Mouse (Mus musculus) limb, embryonic 12.5 days (tissue): Measurements from ENCODE around the gene Olfr523. TPM values are rescaled to one million over a fixed set of nuclear protein-coding genes. Genes with fewer than 3 reads are reported as not detected.

Experiments used
- ATAC-seq: fragments of 200-750 bp; cut with Nextera tagmentation; 2 replicates; pipeline ENCODE4 v1.8.0; 2017; ENCODE audit warnings: low read depth, moderate TSS enrichment; ENCODE audit not compliant: insufficient number of reproducible peaks, insufficient read depth, low FRiP score, low TSS enrichment
- H3K27ac ChIP-seq: fragments of 300-500 bp; sonication (generic); 2 replicates; pipeline ENCODE4 v1.5.1; 2016; ENCODE audit warnings: mild to moderate bottlenecking, moderate library complexity
- H3K27me3 ChIP-seq: fragments of 300-500 bp; sonication (generic); 2 replicates; pipeline ENCODE4 v1.6.1; 2016; ENCODE audit warnings: mild to moderate bottlenecking, moderate library complexity
- H3K36me3 ChIP-seq: fragments of 300-500 bp; sonication (generic); 2 replicates; pipeline ENCODE4 v1.6.1; 2016; ENCODE audit warnings: mild to moderate bottlenecking, moderate library complexity
- H3K4me1 ChIP-seq: fragments of 300-500 bp; sonication (generic); replicated peaks from 2 replicates; pipeline ENCODE4 v1.6.1; 2016
- H3K4me2 ChIP-seq: fragments of 300-500 bp; sonication (generic); 2 replicates; pipeline ENCODE4 v1.6.1; 2016; ENCODE audit warnings: mild to moderate bottlenecking, moderate library complexity
- H3K4me3 ChIP-seq: fragments of 300-500 bp; sonication (generic); replicated peaks from 2 replicates; pipeline ENCODE4 v1.5.1; 2016; ENCODE audit warnings: mild to moderate bottlenecking
- H3K9ac ChIP-seq: fragments of 300-500 bp; sonication (generic); replicated peaks from 2 replicates; pipeline ENCODE4 v1.6.1; 2016; ENCODE audit warnings: mild to moderate bottlenecking, moderate library complexity
- H3K9me3 ChIP-seq: fragments of 300-500 bp; sonication (generic); 2 replicates; pipeline ENCODE4 v1.6.1; 2016; ENCODE audit warnings: mild to moderate bottlenecking, moderate library complexity
- WGBS: fragments of 180-500 bp; shearing (Covaris S2); methylation state at CpG from one replicate; pipeline ENCODE4 v1.1.7; 2016; 5-methylcytosine and 5-hydroxymethylcytosine counted together
- polyA plus RNA-seq: library from polyadenylated mRNA; unstranded; fragments of >200 nt; fragmentation: Nextera tagmentation; extraction: Ambion mirVana; gene quantifications from 2 replicates; pipeline ENCODE4 v1.2.1, GENCODE M21; 2016

Olfr523 gene
- polyA plus RNA-seq, 1 experiment from 2014 or later, result not detected

DNA sequence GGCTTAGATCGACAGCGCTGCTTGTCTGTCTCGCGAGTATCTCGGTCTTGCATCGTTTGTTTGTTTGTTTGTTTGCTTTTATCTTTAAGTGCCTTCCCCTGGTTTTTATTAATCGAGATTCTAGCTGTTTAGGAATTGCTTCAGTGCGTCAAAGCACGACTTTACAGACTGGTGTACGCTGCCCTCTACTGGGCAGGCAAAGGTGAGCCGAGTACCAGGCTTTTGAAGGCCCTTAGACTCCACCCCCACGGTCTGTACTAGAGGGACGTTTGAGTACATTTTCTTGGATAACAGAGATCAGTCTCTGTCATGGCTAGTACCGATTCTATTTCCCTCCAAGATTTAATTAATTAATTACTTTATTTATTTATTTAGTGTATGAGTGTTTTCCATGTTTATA, 31.7 kb upstream of the Olfr523 start:
- Histone ChIP-seq H3K9ac (no peak overlapping the region), H3K27ac (no peak overlapping the region), H3K4me2 (no peak overlapping the region), H3K36me3 (no peaks in the 10 kb centered on the region), H3K9me3 (no peaks in the 10 kb centered on the region), H3K27me3 (no peaks in the 10 kb centered on the region), H3K4me3 (no peak overlapping the region), H3K4me1 (peaks cover 5% of the 10 kb centered on the region; the same call in 1 of the 2 replicates)
- WGBS, result 8% methylated on average over 14 of the region's 14 CpGs
- ATAC-seq, result no peak

DNA sequence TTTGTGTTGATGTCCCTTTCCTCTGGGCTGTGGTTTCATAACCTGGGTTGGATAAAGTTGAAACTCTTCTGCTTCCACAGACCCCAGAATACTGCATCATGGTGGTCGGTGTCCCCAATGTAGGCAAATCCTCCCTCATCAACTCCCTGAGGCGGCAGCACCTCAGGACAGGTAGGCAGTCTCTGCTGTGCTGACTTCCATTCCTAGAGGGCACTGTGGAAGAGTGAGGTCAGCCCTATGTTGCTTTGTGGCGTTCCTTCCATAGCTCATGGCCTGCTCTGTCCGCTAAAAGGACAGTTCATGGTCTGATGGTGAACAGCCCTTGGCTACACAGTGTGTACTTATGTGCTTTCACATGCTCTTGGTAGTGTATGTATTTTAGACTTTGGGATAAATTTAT, 28.5 kb upstream of the Olfr523 start:
- Histone ChIP-seq H3K4me1 (no peaks in the 10 kb centered on the region), H3K27me3 (no peaks in the 10 kb centered on the region), H3K9ac (no peak overlapping the region), H3K36me3 (peaks cover 9% of the 10 kb centered on the region; the same call in 1 of the 2 replicates), H3K9me3 (no peaks in the 10 kb centered on the region), H3K27ac (no peak overlapping the region), H3K4me2 (no peak overlapping the region), H3K4me3 (no peak overlapping the region)
- 81% methylated on average over 4 of the region's 4 CpGs for WGBS
- no peak for ATAC-seq

DNA sequence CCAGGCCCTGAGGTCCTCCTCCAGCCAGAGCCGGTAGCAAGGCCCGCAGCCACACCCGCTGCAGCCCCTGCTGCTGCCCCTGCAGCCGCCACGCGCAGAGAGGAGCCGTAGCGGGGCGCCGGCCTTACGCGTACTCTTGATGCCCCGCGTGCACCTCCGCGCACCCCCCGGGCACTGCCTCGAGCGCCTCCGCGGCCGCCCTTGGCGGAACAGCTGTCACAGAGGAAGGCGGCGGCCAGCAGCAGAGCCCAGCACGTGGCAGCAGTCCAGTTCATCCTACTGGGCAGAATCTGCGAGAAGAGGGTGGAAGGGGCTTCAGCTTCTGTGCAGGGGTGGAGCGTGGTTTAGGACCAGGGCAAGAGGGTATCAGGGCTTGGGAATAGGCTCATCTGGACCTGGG, 19.6 kb upstream of the Olfr523 start:
- H3K9ac ChIP-seq, result peak overlapping the region; percentile 53; the same call in 1 of the 2 replicates
- H3K4me3 ChIP-seq, result peak overlapping the region; percentile 31
- WGBS, result 5% methylated on average over 28 of the region's 28 CpGs
- H3K4me2 ChIP-seq, result peak overlapping the region; percentile 54
- H3K27ac ChIP-seq, result no peak overlapping the region
- H3K36me3 ChIP-seq, result peaks cover 3% of the 10 kb centered on the region; the same call in 1 of the 2 replicates
- H3K27me3 ChIP-seq, result peaks cover 64% of the 10 kb centered on the region
- H3K9me3 ChIP-seq, result no peaks in the 10 kb centered on the region
- peaks cover 14% of the 10 kb centered on the region for H3K4me1 ChIP-seq
- no peak for ATAC-seq

DNA sequence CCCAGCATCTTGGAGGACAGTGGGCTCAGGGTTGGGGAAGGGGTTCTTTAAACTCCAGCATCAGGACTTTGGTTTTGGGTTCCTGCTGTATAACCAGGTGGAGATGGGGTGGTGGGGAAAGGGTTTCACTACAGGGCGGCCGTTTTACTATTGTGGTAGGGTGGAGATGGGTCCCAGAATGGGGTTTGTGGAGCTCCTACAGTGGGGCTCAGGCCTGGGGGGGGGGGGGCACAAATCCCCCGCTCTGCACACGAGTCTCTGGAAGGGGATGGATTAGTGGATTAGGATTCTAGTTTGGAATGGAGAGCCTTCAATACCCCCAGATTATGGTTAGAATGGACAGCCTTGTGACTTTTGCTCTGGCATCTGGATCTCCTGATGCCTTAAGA, 19.2 kb upstream of the Olfr523 start:
- no peaks in the 10 kb centered on the region for H3K9me3 ChIP-seq
- H3K27me3 ChIP-seq, result peaks cover 68% of the 10 kb centered on the region
- peak overlapping the region; percentile 53; the same call in 1 of the 2 replicates for H3K9ac ChIP-seq
- H3K4me3 ChIP-seq, result peak overlapping the region; percentile 31
- peak overlapping the region; percentile 49 for H3K4me2 ChIP-seq
- ATAC-seq, result no peak
- peaks cover 3% of the 10 kb centered on the region; the same call in 1 of the 2 replicates for H3K36me3 ChIP-seq
- H3K4me1 ChIP-seq, result peaks cover 14% of the 10 kb centered on the region
- H3K27ac ChIP-seq, result no peak overlapping the region
- WGBS, result 22% methylated on average over 4 of the region's 4 CpGs

DNA sequence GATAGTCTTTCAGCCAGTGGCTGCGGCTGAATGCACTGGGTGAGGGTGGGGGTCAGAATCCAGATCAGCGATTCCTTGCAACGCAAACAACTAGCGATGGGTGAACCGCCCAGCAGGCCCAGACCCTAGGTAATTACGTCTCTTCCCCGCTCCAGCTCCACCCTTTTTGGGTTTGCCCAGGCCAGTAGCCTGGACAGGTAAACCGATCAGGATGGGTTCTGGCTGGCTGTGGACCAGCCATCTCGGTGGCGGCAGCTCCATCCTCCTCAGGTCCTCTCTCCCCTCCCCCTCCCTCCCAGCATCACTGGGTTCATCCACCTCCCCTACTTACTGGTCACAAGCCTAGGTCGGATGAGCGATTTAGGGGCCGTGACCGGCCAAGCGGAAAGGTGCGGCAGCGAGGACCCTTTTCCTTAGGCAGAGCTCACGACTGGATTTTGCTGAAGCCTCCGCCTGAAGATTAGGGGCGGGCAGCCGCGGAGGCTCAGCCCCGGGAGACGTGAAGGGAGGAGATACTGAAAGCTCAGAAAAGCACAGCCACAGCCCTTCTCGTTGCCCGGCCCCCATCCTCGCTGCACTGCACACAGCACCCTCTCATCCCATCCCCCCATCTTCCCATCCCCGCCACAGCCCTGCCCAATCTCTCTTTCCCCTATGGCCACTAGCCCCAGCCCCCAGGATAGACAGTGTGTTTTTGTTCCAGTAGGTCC, 18.6 kb upstream of the Olfr523 start, which contains the start of gene Sprn:
Gene Sprn, minus strand, starts transcription at position 660 of the 710 bp plus-strand sequence.
- Histone ChIP-seq H3K36me3 (peaks cover 3% of the 10 kb centered on the region; the same call in 1 of the 2 replicates), H3K4me1 (peaks cover 14% of the 10 kb centered on the region), H3K27me3 (peaks cover 68% of the 10 kb centered on the region), H3K4me2 (peak within 1 kb of the TSS; percentile 49), H3K4me3 (peak within 1 kb of the TSS; percentile 31), H3K9ac (peak within 1 kb of the TSS; percentile 53; the same call in 1 of the 2 replicates), H3K27ac (no peak within 1 kb of the TSS), H3K9me3 (no peaks in the 10 kb centered on the region)
- 2% methylated on average over 28 of the region's 28 CpGs for WGBS
- peak; percentile 23; the same call in 1 of the 2 replicates for ATAC-seq

DNA sequence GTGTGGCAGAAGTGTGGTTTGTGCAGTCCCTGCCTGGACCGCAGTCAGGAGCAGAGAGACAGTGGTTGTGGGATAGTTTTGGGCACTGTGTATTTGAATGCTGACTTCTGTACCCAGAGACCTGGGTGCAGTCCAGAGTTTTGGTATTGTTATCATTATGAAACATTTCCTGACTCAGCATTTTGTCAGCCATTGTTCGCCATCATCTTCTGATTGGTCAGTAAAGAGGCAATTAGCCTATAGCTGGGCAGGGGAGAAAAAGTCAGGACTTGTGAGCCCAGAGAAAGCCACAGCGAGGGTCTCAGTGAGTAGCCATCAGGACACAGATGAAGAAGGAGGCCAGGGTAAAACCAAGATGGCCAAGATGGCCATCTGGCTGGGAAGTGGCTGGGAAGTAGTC, 12.7 kb upstream of the Olfr523 start:
- Histone ChIP-seq H3K4me3 (no peak overlapping the region), H3K27ac (no peak overlapping the region), H3K9ac (no peak overlapping the region), H3K27me3 (peaks cover 29% of the 10 kb centered on the region), H3K36me3 (no peaks in the 10 kb centered on the region), H3K4me1 (no peaks in the 10 kb centered on the region), H3K9me3 (no peaks in the 10 kb centered on the region), H3K4me2 (no peak overlapping the region)
- no peak for ATAC-seq
- WGBS, result 86% methylated on average over 3 of the region's 3 CpGs

DNA sequence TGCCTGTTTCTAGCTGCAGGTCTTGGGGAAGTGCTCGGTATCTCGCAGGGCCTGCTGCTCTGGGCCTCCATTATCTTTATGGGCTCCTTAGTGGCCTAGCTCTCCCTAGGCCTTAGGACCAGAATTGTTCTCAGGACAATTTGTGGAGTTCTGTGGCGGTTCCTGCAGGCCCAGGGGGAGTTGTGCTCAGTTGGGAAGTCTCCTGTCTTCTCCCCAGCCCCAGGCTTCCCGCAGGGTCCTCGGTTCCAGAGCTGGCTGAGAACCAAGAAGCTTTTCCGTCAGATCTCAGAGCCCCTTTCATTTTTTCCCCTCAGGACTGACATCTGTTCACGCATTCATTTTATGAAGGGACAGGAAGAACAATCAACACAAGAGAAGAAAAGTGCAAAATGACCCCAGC, 8.4 kb upstream of the Olfr523 start, which contains the start of gene Olfr522:
Gene Olfr522, minus strand, starts transcription at position 101 of the 400 bp plus-strand sequence.
- H3K4me1 ChIP-seq, result no peaks in the 10 kb centered on the region
- ATAC-seq, result no peak
- H3K27ac ChIP-seq, result no peak within 1 kb of the TSS
- no peak within 1 kb of the TSS for H3K4me2 ChIP-seq
- no peaks in the 10 kb centered on the region for H3K36me3 ChIP-seq
- WGBS, result 73% methylated on average over 7 of the region's 7 CpGs
- no peak within 1 kb of the TSS for H3K9ac ChIP-seq
- no peak within 1 kb of the TSS for H3K4me3 ChIP-seq
- H3K9me3 ChIP-seq, result no peaks in the 10 kb centered on the region
- H3K27me3 ChIP-seq, result no peaks in the 10 kb centered on the region; the same call in 1 of the 2 replicates

DNA sequence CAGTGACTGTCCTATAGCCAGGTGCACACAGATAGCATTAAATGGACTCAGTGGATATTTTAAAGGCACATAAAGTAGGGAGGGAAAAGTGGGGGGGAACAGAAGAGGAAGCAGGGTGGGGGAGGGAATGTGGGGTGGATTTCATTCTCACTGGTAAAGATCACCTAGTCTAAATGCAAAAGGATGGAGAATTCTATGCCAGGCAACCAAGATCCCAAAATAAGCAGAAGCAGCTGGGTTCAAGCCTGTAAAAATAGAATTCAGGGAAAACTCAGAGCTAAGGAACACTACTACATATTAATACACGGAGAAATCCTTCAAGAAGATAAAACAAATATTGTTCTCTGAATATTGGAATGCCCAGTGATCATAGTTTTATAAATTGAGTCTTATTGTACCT, 5.1 kb upstream of the Olfr523 start:
- H3K27ac ChIP-seq, result no peak overlapping the region
- 81% methylated on average over 1 of the region's 1 CpGs for WGBS
- ATAC-seq, result no peak

DNA sequence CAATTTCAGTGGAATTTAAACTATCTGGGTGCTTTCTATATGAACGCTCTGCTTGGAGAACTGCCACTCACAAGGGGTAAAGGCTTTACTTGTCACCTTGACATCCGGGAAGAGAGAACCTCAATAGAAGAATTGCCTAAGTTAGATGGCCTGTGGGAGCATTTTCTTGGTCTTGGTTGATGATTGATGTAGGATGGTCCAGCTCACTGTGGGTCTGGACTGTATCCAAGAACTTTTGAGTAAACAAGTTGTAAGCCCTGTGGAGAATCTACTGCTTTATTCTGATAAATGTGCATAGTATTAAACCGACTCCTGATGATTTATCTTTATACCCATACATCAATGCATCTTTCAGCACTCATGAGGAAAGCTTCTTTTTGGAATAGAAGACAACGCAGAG, 3.6 kb upstream of the Olfr523 start:
- H3K4me2 ChIP-seq, result no peak overlapping the region
- no peaks in the 10 kb centered on the region for H3K36me3 ChIP-seq
- no peaks in the 10 kb centered on the region for H3K4me1 ChIP-seq
- 83% methylated on average over 4 of the region's 4 CpGs for WGBS
- H3K27me3 ChIP-seq, result no peaks in the 10 kb centered on the region
- ATAC-seq, result no peak
- H3K27ac ChIP-seq, result no peak overlapping the region
- H3K9ac ChIP-seq, result no peak overlapping the region
- no peak overlapping the region for H3K4me3 ChIP-seq
- H3K9me3 ChIP-seq, result no peaks in the 10 kb centered on the region

More for the DNA sequence above, 5.1 kb upstream of the Olfr523 start:
- Histone ChIP-seq H3K9ac (no peak overlapping the region), H3K27me3 (no peaks in the 10 kb centered on the region), H3K36me3 (no peaks in the 10 kb centered on the region), H3K4me1 (no peaks in the 10 kb centered on the region), H3K4me3 (no peak overlapping the region), H3K9me3 (no peaks in the 10 kb centered on the region), H3K4me2 (no peak overlapping the region)

DNA sequence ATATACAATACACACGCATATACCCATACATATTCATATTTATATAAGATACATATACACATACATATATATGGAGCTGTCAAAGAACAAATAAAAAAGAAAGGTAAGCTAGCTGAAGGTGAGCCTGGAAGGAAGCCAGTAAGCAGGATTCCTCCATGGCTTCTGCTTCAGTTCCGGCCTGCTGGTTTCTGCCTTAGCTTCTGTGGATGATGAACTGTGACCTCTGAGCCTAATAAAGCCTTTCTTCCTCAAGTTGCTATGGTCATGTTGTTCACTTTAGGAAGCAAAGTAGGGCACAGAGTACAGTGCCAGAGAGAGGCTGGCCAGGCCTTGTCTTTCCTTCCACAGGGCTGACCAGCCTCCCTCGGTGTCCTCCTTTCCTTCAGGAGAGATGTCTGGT, 2.2 kb upstream of the Olfr523 start:
- 90% methylated on average over 3 of the region's 3 CpGs for WGBS
- Histone ChIP-seq H3K27ac (no peak overlapping the region), H3K9ac (no peak overlapping the region), H3K27me3 (no peaks in the 10 kb centered on the region), H3K4me3 (no peak overlapping the region), H3K36me3 (no peaks in the 10 kb centered on the region), H3K9me3 (no peaks in the 10 kb centered on the region), H3K4me2 (no peak overlapping the region), H3K4me1 (no peaks in the 10 kb centered on the region)
- no peak for ATAC-seq

DNA sequence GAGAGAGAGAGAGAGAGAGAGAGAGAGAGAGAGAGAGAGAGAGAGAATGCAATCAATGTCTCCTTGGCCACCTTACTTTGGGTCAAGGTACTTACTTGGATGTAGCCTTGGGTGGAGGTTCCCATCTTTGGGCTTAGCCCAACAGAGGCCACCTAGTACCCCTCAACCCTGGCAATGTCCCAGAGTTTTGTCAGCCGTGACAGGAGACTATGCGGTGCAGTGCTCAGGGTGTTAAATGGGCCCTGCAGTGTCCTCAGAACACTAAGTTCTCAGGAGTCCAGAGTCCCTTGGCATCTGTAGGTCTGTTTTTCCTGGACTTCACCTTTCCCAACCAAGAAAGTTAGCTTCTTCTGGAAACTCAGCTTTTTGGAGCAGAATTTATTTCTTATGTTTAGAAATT, 6.2 kb downstream of the Olfr523 start:
- no peak overlapping the region for H3K27ac ChIP-seq
- no peaks in the 10 kb centered on the region for H3K27me3 ChIP-seq
- no peaks in the 10 kb centered on the region for H3K9me3 ChIP-seq
- ATAC-seq, result no peak
- no peaks in the 10 kb centered on the region for H3K4me1 ChIP-seq
- WGBS, result 94% methylated on average over 2 of the region's 2 CpGs
- no peaks in the 10 kb centered on the region for H3K36me3 ChIP-seq
- no peak overlapping the region for H3K9ac ChIP-seq
- no peak overlapping the region for H3K4me2 ChIP-seq
- no peak overlapping the region for H3K4me3 ChIP-seq

DNA sequence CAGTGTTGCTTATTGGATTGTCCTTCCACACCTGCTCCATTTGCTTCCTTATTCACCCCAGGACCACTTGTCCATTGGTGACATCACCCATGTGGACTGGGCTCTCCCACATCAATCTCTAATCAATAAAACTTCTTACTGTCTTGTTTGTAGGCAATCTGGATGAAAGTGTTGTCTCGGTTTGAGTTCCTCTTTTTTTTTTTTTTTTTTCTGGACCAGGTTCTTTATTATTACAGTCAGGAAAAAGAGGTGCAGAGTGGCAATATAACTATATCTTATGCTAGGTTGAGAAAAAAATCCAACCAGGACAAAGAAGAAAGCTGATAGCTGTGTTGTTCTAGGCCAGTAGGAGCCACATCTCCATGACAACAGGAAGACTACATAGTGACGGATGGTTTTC, 7.7 kb downstream of the Olfr523 start:
- H3K4me1 ChIP-seq, result no peaks in the 10 kb centered on the region
- H3K4me3 ChIP-seq, result no peak overlapping the region
- no peaks in the 10 kb centered on the region for H3K36me3 ChIP-seq
- 77% methylated on average over 2 of the region's 2 CpGs for WGBS
- H3K27me3 ChIP-seq, result no peaks in the 10 kb centered on the region
- ATAC-seq, result no peak
- H3K9ac ChIP-seq, result no peak overlapping the region
- no peaks in the 10 kb centered on the region for H3K9me3 ChIP-seq
- no peak overlapping the region for H3K4me2 ChIP-seq
- H3K27ac ChIP-seq, result no peak overlapping the region
